Mouse (Mus musculus): ENCODE data around the gene Lrp5. TPM values are rescaled to one million over a fixed set of nuclear protein-coding genes. Genes with fewer than 3 reads are reported as not detected.

Gene Lrp5
- 13.2 TPM in 2 replicates for polyA plus RNA-seq (2012; ENCODE audit: insufficient read depth, insufficient read length, missing spikeins)

DNA sequence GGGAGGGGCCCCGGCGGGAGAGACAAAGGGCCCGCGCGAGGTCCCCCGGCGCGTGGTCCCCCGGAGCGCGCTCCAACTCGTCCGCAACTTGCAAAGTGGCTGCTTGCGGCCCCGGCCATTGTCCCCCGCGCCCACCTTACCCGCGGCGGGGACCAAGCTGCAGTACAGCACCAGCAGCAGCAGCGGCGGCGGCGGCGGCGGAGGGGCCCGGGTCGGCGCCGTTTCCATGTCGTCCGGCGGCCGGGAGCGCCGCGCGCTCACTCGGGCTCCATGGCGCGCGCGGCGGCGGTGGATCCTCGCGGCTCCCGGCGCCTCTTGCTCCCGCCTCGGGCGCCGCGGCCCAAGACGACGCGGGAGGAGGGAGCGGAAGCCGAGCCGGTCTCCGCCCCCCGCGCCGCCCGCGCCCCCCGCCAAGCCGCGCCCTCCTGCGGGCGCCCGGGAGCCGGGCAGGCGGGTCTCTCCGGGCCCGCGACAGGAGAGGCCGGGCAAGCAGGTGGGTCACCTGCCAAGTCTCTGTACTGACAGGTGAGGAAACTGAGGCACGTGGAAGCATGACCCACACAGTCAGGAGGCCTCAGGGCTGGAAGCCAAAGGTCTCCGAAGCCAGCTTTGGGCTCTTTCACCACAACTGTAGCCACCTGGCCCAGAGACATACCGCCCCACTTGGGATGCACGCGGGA, at the start of gene Lrp5:
Lrp5 (minus strand) TSS at position 350 of the 680 bp plus-strand sequence.
- Histone ChIP-seq H3K4me3 (ENCODE audit: insufficient read depth, low read depth, low read length) (peak within 1 kb of the TSS; percentile 98), H3K4me1 (ENCODE audit: control insufficient read depth, insufficient read depth, insufficient read length, low read length) (peaks cover 36% of the 10 kb centered on the region), H3K27ac (replicated peaks; ENCODE audit: low read depth, low read length) (peak within 1 kb of the TSS; percentile 88)

DNA sequence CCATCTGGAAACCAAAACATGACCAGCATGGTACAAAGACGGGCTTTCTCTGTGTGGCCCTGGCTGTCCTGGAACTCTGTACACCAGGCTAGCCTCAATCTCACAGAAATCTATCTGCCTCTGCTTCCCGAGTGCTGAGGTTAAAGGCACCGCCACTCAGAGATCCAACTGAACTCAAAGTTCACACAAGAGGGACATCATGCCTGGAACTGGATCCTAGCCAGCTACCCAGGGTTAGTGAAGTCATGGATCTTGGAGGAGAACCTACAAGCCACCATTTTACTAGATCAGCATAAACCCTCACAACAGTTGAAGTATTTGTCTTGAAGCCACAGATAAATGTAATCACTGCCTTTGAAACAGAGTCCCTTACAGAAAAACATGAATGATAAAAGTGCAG, 49.6 kb upstream of the Lrp5 start:
- H3K27ac ChIP-seq (replicated peaks; ENCODE audit: low read depth, low read length): no peak overlapping the region
- H3K4me1 ChIP-seq (ENCODE audit: control insufficient read depth, insufficient read depth, insufficient read length, low read length): no peaks in the 10 kb centered on the region
- H3K4me3 ChIP-seq (ENCODE audit: insufficient read depth, low read depth, low read length): no peak overlapping the region

DNA sequence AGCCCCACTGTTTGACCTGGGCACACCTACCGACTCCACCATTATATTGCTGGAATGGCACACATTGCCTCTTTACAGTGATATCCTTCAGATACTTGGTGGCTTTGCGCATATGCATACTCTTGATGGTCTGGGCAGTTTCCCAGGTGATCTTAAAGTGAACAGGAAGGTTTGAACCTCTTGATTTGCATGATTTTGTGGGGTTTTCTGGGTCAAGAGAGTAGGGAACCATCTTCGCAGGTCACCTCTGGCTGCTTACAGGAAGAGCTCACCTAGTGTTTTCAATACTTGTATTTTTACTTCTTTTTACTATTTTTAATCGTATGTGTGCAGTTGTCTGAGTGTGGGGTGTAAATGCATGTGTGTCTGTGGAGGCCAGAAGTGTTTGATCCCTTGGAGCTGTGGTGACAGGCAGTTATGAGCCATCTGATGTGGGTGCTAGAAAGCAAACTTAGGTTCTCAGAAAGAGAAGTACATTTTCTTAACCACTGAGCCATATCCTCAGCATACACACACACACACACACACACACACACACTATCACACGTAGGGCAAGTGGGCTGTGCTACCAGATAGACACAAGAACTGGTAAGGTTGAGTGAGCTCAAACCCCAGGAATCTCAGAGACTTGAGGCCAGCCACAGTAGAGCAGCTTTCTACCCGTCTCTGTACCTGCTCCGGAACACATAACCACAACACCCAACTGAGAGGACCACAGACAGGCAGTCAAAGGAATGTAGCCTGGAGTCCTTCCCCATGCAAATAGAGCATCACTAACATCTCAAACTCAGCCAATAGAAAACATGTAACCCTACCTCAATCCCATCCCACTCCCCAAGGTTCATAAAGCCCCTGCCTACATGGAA, 44.6 kb upstream of the Lrp5 start:
- no peak overlapping the region for H3K27ac ChIP-seq (replicated peaks; ENCODE audit: low read depth, low read length)
- no peak overlapping the region for H3K4me3 ChIP-seq (ENCODE audit: insufficient read depth, low read depth, low read length)
- H3K4me1 ChIP-seq (ENCODE audit: control insufficient read depth, insufficient read depth, insufficient read length, low read length): no peaks in the 10 kb centered on the region

DNA sequence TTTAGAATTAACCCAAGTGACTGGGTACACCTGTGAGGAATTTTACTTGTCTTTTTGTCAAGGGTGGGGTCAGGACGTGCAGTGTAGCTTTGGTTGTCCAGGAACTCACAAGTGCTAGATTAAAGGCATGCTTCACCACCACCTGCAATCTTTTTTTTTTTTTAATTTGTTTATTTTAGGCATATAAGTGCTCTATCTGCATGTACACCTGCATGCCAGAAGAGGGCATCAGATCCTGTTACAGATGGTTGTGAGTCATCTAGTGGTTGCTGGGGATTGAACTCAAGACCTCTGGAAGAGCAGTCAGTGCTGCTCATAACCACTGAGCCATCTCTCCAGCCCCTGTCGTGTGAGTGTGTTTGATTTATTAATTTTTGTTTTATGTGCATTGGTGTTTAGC, 42.5 kb upstream of the Lrp5 start:
- H3K4me1 ChIP-seq (ENCODE audit: control insufficient read depth, insufficient read depth, insufficient read length, low read length): no peaks in the 10 kb centered on the region
- H3K4me3 ChIP-seq (ENCODE audit: insufficient read depth, low read depth, low read length): no peak overlapping the region
- H3K27ac ChIP-seq (replicated peaks; ENCODE audit: low read depth, low read length): no peak overlapping the region

DNA sequence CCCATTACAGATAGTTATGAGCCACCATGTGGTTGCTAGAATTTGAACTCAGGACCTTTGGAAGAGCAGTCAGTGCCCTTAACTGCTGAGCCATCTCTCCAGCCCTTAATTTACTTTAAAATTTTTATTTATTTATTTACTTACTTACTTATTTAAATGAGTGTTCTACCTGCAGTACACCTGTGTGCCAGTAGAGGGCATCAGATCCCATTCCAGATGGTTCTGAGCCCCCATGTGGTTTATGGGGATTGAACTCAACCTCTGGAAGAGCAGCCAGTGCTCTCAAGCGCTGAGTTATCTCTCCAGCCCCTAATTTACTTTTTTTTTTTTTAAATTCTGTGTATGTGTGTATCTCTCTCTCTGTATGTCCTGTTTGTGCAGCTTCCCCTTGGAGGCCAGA, 38.4 kb upstream of the Lrp5 start:
- Histone ChIP-seq H3K4me1 (ENCODE audit: control insufficient read depth, insufficient read depth, insufficient read length, low read length) (no peaks in the 10 kb centered on the region), H3K27ac (replicated peaks; ENCODE audit: low read depth, low read length) (no peak overlapping the region), H3K4me3 (ENCODE audit: insufficient read depth, low read depth, low read length) (no peak overlapping the region)

DNA sequence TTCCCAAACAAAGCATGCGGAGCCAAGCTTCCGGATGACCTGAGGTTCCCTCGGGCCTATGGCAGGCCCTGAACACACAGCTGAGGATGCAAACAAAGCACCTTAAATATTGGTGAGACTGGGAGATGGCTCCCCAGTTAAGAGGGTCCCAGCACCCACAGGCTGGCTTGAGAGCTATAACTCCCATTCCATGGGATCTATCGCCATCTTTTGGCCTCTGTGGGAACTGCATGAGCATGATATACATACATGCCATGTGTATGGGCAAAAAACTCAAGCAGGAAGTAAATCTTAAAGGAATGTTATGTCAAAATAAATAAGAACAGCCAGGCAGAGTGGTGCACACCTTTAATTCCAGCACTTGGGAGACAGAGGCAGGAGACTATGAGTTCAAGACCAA, 37.5 kb upstream of the Lrp5 start:
- H3K27ac ChIP-seq (replicated peaks; ENCODE audit: low read depth, low read length): no peak overlapping the region
- H3K4me1 ChIP-seq (ENCODE audit: control insufficient read depth, insufficient read depth, insufficient read length, low read length): peaks cover 2% of the 10 kb centered on the region; the same call in 1 of the 2 replicates
- H3K4me3 ChIP-seq (ENCODE audit: insufficient read depth, low read depth, low read length): no peak overlapping the region

DNA sequence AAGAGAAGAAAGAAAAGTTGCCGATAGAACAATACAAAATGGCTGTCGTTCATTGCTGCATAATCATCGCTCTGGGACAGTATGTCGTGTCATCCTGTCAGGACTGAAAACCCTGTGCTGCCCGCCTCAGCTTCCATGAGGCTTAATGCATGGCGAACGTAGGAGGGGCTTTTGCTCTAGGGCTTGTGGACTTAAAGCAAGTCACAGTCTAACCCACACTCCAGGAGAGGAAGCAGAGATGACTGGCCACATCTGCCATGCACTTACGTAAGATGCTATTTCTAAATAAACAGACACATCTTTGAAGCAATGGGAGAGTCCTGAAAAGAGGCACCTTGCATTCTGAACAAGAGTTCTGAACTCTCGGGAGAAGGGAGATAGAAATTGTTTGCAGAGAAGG, 36.8 kb upstream of the Lrp5 start:
- Histone ChIP-seq H3K4me1 (ENCODE audit: control insufficient read depth, insufficient read depth, insufficient read length, low read length) (peaks cover 2% of the 10 kb centered on the region; the same call in 1 of the 2 replicates), H3K4me3 (ENCODE audit: insufficient read depth, low read depth, low read length) (no peak overlapping the region), H3K27ac (replicated peaks; ENCODE audit: low read depth, low read length) (no peak overlapping the region)

- H3K4me1 ChIP-seq (ENCODE audit: control insufficient read depth, insufficient read depth, insufficient read length, low read length): peaks cover 2% of the 10 kb centered on the region; the same call in 1 of the 2 replicates
- H3K27ac ChIP-seq (replicated peaks; ENCODE audit: low read depth, low read length): no peak overlapping the region
- H3K4me3 ChIP-seq (ENCODE audit: insufficient read depth, low read depth, low read length): peak overlapping the region; percentile 58
These were observed 33.1 kb upstream of the Lrp5 start for GRCm38 (mm10) chr19:3719362-3719891.

DNA sequence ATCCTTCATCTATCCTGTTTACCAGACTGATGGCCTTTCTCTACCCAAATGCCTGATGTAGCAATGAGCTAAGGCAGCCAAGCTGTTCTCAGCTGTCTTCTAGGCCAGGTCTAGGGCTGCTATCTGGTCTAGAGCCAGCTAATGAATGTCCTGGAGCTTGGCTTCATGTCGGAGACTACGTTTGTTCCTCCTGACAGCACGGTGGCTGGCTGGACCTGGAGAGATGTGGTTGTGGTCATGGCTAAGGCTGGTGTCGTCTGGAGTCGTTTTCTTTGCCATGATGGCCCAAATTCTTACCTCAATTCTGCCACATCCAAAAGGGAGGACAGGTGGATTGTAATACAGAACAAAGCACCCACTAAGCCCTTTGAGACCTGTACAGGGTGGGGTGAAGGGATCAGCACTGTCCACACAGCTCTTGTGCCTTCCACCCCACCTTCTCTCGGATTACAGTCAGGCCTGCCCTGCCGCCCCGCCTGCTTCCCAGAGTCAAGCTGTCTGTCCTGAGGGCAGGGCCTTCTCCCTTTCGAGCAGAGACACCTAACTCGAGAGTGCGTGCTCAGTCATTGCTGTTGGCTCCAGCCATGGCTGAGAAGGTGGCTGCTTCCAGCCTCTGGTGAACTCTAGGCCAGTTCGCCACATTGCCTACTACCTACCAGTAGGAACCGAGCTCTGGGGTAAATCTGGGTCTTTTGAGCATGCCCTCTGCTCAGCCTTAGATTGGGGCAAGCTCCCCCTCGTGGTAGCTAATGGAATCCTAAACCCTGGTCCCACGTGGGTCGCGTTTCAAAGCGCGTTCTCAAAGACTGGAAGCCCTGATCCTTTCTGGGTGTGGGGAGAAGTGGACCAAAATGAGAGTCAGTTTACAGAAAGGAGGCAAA, 32.4 kb upstream of the Lrp5 start:
- Histone ChIP-seq H3K4me3 (ENCODE audit: insufficient read depth, low read depth, low read length) (peak overlapping the region; percentile 58), H3K4me1 (ENCODE audit: control insufficient read depth, insufficient read depth, insufficient read length, low read length) (peaks cover 2% of the 10 kb centered on the region; the same call in 1 of the 2 replicates), H3K27ac (replicated peaks; ENCODE audit: low read depth, low read length) (no peak overlapping the region)

DNA sequence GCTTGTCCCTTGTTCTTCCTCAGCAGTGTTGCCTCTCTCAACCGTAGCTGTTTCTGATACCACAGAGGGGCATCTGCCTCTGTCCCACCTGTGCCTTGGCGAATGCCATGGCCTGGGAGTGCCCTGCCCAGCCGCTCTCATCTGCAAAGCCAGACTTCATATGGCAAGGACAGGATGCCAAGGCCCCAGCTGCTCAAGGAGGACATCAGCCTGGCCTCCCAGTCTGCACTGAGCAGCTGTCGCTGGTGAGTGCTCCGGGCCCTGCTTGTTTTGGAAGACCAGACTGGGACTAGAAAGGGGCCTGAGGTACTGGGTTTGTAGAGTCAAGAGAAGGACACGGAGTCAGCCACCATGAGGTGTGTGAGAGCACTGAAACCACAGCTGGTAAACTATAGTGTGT, 28.0 kb upstream of the Lrp5 start:
- Histone ChIP-seq H3K27ac (replicated peaks; ENCODE audit: low read depth, low read length) (no peak overlapping the region), H3K4me3 (ENCODE audit: insufficient read depth, low read depth, low read length) (no peak overlapping the region), H3K4me1 (ENCODE audit: control insufficient read depth, insufficient read depth, insufficient read length, low read length) (peaks cover 2% of the 10 kb centered on the region; the same call in 1 of the 2 replicates)

- Histone ChIP-seq H3K27ac (replicated peaks; ENCODE audit: low read depth, low read length) (no peak overlapping the region), H3K4me3 (ENCODE audit: insufficient read depth, low read depth, low read length) (no peak overlapping the region), H3K4me1 (ENCODE audit: control insufficient read depth, insufficient read depth, insufficient read length, low read length) (no peaks in the 10 kb centered on the region; the same call in 1 of the 2 replicates)
These were observed 24.1 kb upstream of the Lrp5 start for GRCm38 (mm10) chr19:3710436-3710835.

DNA sequence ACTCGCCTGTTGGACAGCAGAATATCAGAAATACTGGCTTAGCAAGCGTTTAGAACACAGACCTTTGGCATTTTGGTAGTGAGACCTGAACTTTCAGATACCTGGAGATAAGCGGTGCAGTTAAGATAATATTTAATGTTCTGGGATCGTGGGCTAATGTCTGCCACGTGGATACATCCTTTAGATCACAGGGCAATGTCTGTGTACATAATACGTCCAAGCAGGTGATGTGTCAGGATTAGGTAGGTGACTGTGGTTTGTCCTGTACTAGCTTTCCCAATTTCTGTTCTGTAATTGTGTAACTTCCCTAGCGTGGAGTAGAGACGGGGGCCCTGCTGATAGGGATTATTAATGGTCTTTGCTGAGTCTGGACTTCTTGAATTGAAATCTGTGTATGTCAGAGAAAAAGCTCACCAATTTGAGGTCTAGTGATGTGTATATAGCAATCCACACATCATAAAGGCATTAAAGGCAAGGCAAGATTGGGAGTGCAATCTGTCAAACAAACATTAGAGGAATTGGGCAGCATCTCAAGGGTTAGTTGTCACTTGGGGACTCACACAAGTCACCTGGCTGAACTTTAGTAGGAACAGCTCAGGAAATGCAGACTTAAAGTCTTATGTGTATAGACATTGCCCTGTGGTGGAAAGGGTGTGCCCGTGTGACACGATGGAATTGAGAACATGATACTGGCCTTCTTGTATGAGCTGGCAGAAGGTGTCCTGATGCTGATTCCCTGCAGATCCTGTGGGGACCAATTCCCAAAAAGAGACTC, 22.8 kb upstream of the Lrp5 start:
- Histone ChIP-seq H3K27ac (replicated peaks; ENCODE audit: low read depth, low read length) (no peak overlapping the region), H3K4me1 (ENCODE audit: control insufficient read depth, insufficient read depth, insufficient read length, low read length) (no peaks in the 10 kb centered on the region; the same call in 1 of the 2 replicates), H3K4me3 (ENCODE audit: insufficient read depth, low read depth, low read length) (no peak overlapping the region)

GRCm38 (mm10) chr19:3708078-3709012, 22.0 kb upstream of the Lrp5 start, which contains the start of gene 1810055G02Rik:
Gene 1810055G02Rik, plus strand, starts transcription at chr19:3708293.
- H3K27ac ChIP-seq (replicated peaks; ENCODE audit: low read depth, low read length): peak within 1 kb of the TSS; percentile 76
- H3K4me1 ChIP-seq (ENCODE audit: control insufficient read depth, insufficient read depth, insufficient read length, low read length): no peaks in the 10 kb centered on the region; the same call in 1 of the 2 replicates
- peak within 1 kb of the TSS; percentile 68 for H3K4me3 ChIP-seq (ENCODE audit: insufficient read depth, low read depth, low read length)

Measured in brown adipose tissue, adult 24 weeks (tissue).